Mouse (Mus musculus): ENCODE measurements around the gene Cyb5b. TPM values are rescaled to one million over a fixed set of nuclear protein-coding genes. Genes with fewer than 3 reads are reported as not detected.

Gene Cyb5b
- polyA plus RNA-seq, 1 experiment from 2014 or later = 144 TPM

DNA sequence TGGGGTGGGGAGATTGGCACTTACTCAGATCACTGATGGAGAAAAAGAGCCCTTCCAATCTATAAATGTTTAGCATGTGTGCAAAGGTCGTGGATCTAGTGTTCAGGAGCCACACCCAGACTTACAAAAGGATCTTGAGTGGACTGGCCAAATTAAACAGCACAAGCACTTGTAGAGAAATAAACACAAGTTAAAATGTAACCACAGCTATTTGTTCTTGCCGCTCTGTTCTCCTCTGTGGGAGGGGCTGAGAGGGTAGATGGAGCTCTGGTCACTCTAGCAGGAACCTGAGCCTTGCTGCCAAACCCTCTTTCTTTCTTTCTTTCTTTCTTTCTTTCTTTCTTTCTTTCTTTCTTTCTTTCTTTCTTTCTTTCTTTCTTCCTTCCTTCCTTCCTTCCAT, 33.4 kb upstream of the Cyb5b start:
- H3K9me3 ChIP-seq = no peaks in the 10 kb centered on the region
- H3K9ac ChIP-seq = no peak overlapping the region
- H3K4me2 ChIP-seq (replicated peaks) = no peak overlapping the region
- H3K4me1 ChIP-seq (replicated peaks) = peaks cover 22% of the 10 kb centered on the region; the same call in 1 of the 2 replicates
- H3K36me3 ChIP-seq = no peaks in the 10 kb centered on the region
- H3K4me3 ChIP-seq (replicated peaks) = no peak overlapping the region
- no peaks in the 10 kb centered on the region for H3K27me3 ChIP-seq (replicated peaks)
- peak; percentile 82 for ATAC-seq
- no peak overlapping the region for H3K27ac ChIP-seq
- WGBS = 17% methylated on average over 2 of the region's 2 CpGs

DNA sequence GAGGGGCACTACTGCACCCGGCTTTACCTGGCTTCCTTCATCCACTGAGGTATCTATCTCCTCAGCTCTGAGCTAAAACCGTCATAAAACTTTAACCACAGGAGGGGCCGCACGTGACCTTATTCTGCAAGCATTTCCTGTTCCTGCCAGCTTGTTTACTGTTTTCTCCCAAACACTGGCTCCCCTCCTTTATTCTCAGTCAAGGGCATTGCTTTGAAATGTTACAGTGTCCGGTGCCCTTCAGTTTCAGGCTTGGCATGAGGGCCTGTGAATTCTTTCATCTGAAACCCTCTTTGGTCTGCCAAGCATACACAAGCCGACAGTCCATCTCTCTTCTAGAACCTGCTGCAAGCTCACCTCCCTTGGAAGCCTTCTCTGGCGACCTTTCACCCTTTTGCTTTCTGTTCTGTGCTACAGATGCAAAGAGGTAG, 31.6 kb upstream of the Cyb5b start:
- H3K9me3 ChIP-seq = no peaks in the 10 kb centered on the region
- H3K4me2 ChIP-seq (replicated peaks) = peak overlapping the region; percentile 13; the same call in 1 of the 2 replicates
- no peak overlapping the region for H3K4me3 ChIP-seq (replicated peaks)
- no peaks in the 10 kb centered on the region for H3K27me3 ChIP-seq (replicated peaks)
- ATAC-seq = peak; percentile 60
- 15% methylated on average over 7 of the region's 7 CpGs for WGBS
- peak overlapping the region; percentile 61 for H3K27ac ChIP-seq
- peaks cover 28% of the 10 kb centered on the region for H3K4me1 ChIP-seq (replicated peaks)
- no peaks in the 10 kb centered on the region for H3K36me3 ChIP-seq
- H3K9ac ChIP-seq = no peak overlapping the region

DNA sequence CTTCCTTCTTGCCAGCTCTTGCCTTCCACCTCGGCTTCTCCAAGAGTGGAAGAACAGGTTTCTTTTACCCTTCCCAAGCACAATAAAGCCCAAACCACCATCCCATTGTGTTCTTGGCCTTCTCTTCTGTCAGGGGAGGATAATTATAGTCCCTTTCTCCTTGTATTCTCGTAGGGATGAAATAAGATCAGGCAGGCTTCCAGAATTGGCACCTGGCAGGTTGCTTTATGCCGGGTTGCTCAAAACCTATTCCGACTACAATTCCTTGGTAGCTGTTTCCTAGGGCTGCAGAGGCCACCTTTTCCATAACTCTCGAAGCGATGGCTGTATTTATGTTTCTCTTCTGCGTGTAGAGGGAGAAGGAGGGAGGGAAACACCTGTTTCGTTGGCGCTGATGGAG, 31.0 kb upstream of the Cyb5b start:
- peak overlapping the region; percentile 61 for H3K27ac ChIP-seq
- no peak overlapping the region for H3K4me3 ChIP-seq (replicated peaks)
- no peak overlapping the region for H3K4me2 ChIP-seq (replicated peaks)
- no peaks in the 10 kb centered on the region for H3K9me3 ChIP-seq
- H3K9ac ChIP-seq = no peak overlapping the region
- no peaks in the 10 kb centered on the region for H3K27me3 ChIP-seq (replicated peaks)
- peaks cover 25% of the 10 kb centered on the region for H3K4me1 ChIP-seq (replicated peaks)
- H3K36me3 ChIP-seq = no peaks in the 10 kb centered on the region
- ATAC-seq = no peak
- WGBS = 42% methylated on average over 9 of the region's 9 CpGs

DNA sequence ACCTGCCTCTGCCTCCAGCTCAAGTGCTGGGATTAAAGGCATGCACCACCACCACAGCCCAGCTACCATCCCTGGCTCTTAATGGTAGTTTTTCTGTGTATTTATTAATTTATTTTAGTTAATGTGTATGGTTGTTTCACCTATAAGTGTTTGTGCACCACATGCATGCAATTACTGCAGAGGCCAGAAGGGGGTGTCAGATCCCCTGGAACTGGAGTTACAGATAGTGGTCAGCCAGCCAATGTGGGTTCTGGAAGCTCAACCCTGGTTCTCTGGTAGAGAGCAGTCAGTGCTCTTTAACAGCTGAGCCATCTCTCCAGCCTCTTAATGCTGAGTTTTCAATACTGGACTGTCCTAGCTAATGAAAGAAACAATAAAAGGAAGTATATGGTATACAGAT, 29.6 kb upstream of the Cyb5b start:
- Histone ChIP-seq H3K27ac (no peak overlapping the region), H3K4me3 (replicated peaks) (no peak overlapping the region), H3K36me3 (no peaks in the 10 kb centered on the region), H3K9me3 (no peaks in the 10 kb centered on the region), H3K27me3 (replicated peaks) (no peaks in the 10 kb centered on the region), H3K4me1 (replicated peaks) (peaks cover 20% of the 10 kb centered on the region; the same call in 1 of the 2 replicates), H3K4me2 (replicated peaks) (no peak overlapping the region), H3K9ac (no peak overlapping the region)
- no peak for ATAC-seq

DNA sequence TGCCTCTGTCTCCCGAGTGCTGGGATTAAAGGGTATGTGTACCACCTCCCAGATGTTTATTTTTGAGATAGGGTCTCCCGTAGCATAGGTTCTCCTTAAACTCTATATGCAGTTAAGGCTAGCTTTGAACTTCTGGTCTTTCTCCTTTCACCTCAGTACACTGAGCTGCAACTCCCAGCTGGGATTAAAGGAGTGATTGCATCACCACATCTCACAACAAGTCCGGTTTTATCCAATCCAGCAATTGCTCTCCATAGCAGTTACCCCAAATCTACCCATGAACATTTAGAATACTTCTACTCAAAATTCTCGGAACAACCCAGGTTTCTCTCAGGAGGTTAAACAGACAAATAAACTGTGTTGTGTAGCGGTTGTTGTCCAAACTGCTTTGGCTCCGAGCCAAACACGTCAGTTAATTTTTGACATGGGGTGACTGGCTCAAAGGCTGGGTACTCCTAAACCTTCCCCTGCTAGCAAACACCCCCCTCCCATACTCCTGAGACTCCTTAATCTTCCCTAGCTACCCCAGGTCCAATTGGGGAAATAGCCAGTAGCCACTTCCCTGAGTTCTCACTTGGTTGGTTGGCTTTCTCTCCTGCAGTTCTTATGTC, 28.7 kb upstream of the Cyb5b start:
- no peak overlapping the region for H3K27ac ChIP-seq
- no peak overlapping the region for H3K9ac ChIP-seq
- 86% methylated on average over 7 of the region's 7 CpGs for WGBS
- no peak overlapping the region for H3K4me3 ChIP-seq (replicated peaks)
- H3K4me1 ChIP-seq (replicated peaks) = peaks cover 17% of the 10 kb centered on the region; the same call in 1 of the 2 replicates
- H3K4me2 ChIP-seq (replicated peaks) = no peak overlapping the region
- H3K9me3 ChIP-seq = no peaks in the 10 kb centered on the region
- no peaks in the 10 kb centered on the region for H3K27me3 ChIP-seq (replicated peaks)
- H3K36me3 ChIP-seq = no peaks in the 10 kb centered on the region
- ATAC-seq = no peak

DNA sequence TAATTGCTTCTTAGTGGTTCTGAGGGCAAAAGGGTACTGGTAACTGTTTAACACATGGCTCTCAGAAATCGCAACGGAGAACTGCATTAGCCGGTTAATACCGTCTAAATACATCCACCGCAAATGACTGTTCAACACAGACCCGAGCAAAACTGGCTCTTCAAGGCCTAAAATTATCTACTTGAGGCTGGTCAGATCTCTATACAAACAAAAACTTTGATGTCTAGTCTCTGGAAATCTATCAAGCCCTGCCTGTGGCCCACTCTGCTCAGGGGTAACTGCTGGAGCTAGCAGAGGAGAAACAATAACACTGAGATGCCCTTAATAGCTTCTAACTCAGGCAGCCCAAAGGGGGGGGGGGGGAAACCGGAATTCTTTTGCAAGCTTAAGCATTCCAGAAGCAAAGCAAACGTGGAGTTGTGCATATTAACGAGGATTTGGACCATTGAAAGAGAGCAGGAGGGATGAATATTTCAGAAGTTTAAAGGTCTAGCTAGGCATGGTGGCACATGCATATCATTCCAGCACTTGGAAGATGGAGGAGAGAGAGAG, 27.3 kb upstream of the Cyb5b start:
- no peak for ATAC-seq
- Histone ChIP-seq H3K4me3 (replicated peaks) (no peak overlapping the region), H3K9ac (no peak overlapping the region), H3K9me3 (no peaks in the 10 kb centered on the region), H3K4me2 (replicated peaks) (no peak overlapping the region), H3K4me1 (replicated peaks) (peaks cover 11% of the 10 kb centered on the region; the same call in 1 of the 2 replicates), H3K27me3 (replicated peaks) (no peaks in the 10 kb centered on the region), H3K27ac (no peak overlapping the region), H3K36me3 (no peaks in the 10 kb centered on the region)
- 8% methylated on average over 9 of the region's 9 CpGs for WGBS

DNA sequence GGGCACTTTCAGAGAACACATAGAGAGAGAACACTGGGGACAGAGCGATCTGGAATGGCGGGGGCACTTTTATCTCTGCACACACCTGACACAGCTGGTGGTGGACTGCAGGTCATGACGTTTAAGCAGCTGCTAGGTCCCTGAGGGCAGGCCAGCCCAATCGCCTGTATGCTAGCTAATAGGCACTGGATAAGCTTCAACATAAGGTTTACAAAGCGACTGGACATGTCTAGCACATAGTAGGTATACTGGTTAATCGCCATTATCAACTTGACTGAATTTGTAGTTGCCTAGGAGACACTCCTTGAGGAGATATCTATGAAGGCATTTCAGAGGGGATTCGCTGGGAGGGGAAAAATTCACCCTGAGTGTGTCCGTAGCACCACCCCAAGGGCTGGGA, 26.1 kb upstream of the Cyb5b start:
- Histone ChIP-seq H3K27me3 (replicated peaks) (no peaks in the 10 kb centered on the region), H3K36me3 (no peaks in the 10 kb centered on the region), H3K4me2 (replicated peaks) (no peak overlapping the region), H3K4me3 (replicated peaks) (no peak overlapping the region), H3K4me1 (replicated peaks) (peaks cover 6% of the 10 kb centered on the region; the same call in 1 of the 2 replicates), H3K9me3 (no peaks in the 10 kb centered on the region), H3K27ac (no peak overlapping the region), H3K9ac (no peak overlapping the region)
- 0 out of 2 replicates have a peak, but pooled peaks have one; percentile 32 for ATAC-seq
- 59% methylated on average over 8 of the region's 8 CpGs for WGBS

DNA sequence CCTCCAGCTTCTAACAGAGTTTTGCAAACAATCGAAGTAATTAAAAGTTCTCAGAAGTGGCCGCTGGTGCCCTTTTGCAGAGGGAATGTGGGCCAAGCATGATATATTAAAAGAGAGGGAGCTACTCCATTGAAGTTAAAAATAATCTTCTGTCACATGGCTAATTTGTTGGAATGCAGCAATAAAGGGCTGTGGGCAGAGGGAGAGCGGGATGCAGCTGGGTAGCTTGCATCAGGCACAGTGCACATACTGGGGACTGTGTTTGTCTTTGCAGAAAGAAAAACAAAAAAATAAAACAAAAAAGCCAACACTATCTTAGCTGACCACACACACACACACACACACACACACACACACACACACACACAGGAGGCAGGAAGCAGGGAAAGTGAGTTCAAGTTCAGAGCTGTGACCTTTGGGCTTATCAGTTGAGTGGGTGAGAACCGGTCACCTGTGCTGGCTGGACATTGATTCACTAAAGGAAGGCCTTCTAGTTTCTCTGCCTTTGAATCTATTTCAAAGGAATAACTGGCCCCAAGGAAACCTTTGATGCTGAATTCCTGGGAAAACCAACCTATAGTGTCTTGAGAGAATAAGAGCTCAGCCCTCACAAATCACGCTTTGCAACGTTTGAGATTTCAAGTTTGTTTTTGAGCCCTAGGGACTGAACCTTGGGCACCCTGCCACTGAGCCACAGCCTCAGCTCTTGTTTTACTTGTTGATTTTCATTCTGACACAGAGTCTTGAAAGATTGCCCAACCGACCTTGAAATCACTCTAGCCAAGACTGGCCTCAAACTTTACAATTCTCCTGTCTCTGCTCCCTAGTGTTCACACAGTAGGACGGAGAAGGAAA, 21.0 kb upstream of the Cyb5b start:
- Histone ChIP-seq H3K27ac (no peak overlapping the region), H3K4me2 (replicated peaks) (no peak overlapping the region)
- WGBS = 49% methylated on average over 8 of the region's 8 CpGs

DNA sequence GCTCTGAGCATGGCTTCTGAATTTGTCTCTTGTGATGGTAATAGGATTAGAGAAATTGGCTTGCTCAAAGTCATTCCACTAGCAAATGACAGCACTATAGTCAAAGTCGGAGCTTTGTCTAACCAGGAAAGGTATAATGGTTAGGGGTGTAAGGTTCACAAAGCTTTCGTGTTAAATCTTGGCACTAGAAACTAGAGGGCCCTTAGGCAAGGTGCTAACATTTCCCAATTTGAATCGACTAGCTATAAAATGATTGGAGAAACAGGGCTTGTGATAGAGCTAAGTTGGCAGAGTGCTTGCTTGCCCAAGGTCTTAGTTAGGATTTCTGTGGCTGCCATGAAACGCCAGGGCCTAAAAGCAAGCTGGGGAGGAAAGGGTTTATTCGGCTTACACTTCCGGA, 20.4 kb upstream of the Cyb5b start:
- Histone ChIP-seq H3K27me3 (replicated peaks) (no peaks in the 10 kb centered on the region), H3K9me3 (no peaks in the 10 kb centered on the region), H3K36me3 (no peaks in the 10 kb centered on the region), H3K4me3 (replicated peaks) (no peak overlapping the region), H3K4me1 (replicated peaks) (peaks cover 6% of the 10 kb centered on the region), H3K4me2 (replicated peaks) (no peak overlapping the region), H3K27ac (no peak overlapping the region), H3K9ac (no peak overlapping the region)
- WGBS = 84% methylated on average over 6 of the region's 6 CpGs
- no peak for ATAC-seq

More for the DNA sequence above, 21.0 kb upstream of the Cyb5b start:
- no peaks in the 10 kb centered on the region for H3K36me3 ChIP-seq
- no peak overlapping the region for H3K4me3 ChIP-seq (replicated peaks)
- H3K9me3 ChIP-seq = no peaks in the 10 kb centered on the region
- H3K4me1 ChIP-seq (replicated peaks) = peaks cover 6% of the 10 kb centered on the region
- H3K27me3 ChIP-seq (replicated peaks) = no peaks in the 10 kb centered on the region
- peak; percentile 52 for ATAC-seq
- H3K9ac ChIP-seq = no peak overlapping the region

DNA sequence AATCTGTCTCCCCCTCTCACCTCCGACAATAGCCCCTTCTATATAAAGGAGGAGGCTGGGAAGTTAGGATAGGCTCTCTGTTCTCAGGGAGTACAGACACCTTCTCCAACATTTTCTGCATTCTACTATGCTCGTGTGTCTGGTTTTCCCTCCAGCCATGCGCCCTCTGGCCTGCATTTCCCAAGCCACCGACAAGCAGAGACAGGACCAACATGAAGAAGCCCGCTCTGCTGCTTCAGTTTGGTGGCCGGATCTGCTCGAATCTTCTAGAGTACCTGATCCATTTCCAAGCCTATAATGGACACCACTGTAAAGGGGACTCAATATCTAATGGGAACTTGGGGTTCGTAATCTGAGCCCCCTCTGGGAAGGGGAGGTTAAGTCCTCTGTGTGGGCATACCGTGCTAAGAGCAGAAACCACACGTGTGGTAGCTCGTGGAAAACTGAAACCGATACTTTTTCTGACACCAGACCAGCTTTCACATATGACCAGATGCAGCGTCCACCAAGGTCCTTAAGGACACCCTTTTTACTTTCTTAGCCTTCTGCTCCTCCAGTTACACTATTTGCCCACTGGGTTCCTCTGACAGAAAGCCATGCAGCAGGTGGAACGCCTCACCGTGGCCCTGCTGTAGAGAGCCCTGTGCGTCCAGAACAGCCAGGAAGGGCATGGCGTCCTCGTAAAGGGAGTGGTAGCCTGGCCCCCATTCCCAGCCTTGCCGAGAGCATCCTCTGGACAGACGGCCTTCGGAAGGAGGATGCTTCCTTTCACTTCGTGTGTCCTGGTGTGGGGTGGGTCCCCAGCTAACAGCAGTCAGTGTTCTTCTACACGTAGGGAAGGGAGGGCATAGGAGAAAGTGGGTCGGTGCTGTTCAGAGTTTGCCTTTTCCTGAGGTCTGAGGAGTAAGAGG, 17.6 kb upstream of the Cyb5b start:
- WGBS = 76% methylated on average over 24 of the region's 24 CpGs
- Histone ChIP-seq H3K27ac (no peak overlapping the region), H3K9me3 (no peaks in the 10 kb centered on the region), H3K27me3 (replicated peaks) (no peaks in the 10 kb centered on the region), H3K4me3 (replicated peaks) (no peak overlapping the region), H3K36me3 (no peaks in the 10 kb centered on the region), H3K9ac (no peak overlapping the region), H3K4me2 (replicated peaks) (no peak overlapping the region), H3K4me1 (replicated peaks) (peaks cover 8% of the 10 kb centered on the region)
- ATAC-seq = no peak

DNA sequence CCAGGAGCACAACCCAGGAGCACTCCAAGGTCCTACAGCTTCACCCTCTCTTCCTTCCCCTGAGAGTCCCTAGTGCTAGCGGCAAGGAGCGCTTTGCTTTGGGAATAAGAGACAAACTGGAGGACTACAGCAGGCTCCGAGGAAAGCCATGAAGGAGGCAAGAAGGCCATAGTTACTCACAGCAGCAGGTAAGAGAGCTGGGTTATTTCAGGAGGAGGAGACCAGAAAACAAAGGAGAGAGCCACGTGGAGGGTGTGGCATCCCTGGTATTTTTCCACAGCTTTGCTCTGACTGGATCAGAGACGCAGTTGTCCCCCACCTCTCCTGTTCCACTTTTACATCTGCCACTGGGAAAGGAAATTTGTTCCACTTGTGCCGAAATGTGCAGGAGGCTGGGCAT, 16.6 kb upstream of the Cyb5b start:
- Histone ChIP-seq H3K36me3 (no peaks in the 10 kb centered on the region), H3K9me3 (no peaks in the 10 kb centered on the region), H3K4me2 (replicated peaks) (no peak overlapping the region), H3K27ac (no peak overlapping the region), H3K9ac (no peak overlapping the region), H3K4me3 (replicated peaks) (no peak overlapping the region), H3K4me1 (replicated peaks) (peaks cover 8% of the 10 kb centered on the region), H3K27me3 (replicated peaks) (no peaks in the 10 kb centered on the region)
- peak; percentile 59 for ATAC-seq
- WGBS = 57% methylated on average over 6 of the region's 6 CpGs
